Mouse (Mus musculus) right cerebral cortex, adult 18-20 months (tissue): Measurements from ENCODE around the gene Rassf4.

Experiments
- DNase-seq: peaks from one replicate; pipeline ENCODE4 v3.0.0; 2022; ENCODE audit warnings: mixed read lengths

Gene Rassf4

DNA sequence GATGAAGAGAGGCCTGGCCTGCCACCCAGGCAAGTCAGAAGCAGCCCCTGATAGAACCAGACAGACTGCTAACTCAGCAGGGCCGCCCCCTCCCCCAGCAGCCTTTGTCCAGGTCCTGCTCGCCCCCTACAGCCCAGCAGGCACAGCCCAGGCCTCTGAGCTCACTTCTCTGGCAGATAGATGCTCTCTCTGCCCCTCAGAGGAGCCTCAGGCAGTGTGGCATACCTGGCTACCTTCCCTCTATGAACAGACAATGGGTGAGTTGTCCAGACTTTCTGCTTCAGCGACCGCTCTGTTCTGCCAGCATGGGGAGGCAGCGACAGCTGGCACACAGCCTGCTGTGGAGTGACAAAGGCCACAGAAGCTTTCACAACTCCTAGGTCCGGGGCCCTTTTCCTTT lies 3.6 kb downstream of the Rassf4 start:
- no peak for DNase-seq

GRCm38 (mm10) chr6:116668682-116669470 lies 4.9 kb downstream of the Rassf4 start:
- DNase-seq: no peak

- no peak for DNase-seq
Measured at GRCm38 (mm10) chr6:116667382-116667781, 6.4 kb downstream of the Rassf4 start.

- DNase-seq: no peak
Measured at GRCm38 (mm10) chr6:116666892-116667291, 6.9 kb downstream of the Rassf4 start.

DNA sequence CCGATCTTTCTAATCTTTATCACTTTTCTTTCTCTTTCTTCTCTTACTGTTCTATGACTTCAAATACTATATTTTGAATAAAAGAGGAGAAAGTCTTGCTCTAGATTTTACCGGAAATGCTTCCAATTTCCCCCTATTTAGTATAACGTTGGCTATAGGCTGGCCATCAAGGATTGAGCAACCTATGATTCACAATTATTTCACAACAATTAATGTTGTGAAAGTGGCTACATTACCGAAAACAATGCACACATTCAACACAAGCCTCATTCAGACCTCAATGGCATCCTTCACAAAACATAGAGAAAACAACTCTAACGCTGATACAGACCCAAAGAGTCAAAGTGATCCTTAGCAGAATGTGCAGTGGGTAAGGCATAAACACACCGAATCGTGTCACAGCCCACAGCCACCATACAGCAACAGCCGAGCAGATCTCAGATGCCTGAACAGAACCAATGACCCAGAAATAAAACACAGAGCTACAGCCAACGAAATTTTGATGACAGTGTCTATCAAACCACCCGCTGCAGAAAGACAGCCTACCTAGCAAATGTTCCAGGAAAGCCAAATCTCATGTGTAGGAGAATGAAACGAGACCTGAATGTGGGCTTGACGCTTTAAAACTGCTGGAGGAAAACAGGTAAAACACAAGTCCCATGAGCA lies 7.5 kb downstream of the Rassf4 start:
- DNase-seq: no peak

- DNase-seq: no peak
Measured at GRCm38 (mm10) chr6:116664830-116665229, 8.9 kb downstream of the Rassf4 start.

- DNase-seq: no peak
Measured at GRCm38 (mm10) chr6:116664031-116664430, 9.7 kb downstream of the Rassf4 start.

DNA sequence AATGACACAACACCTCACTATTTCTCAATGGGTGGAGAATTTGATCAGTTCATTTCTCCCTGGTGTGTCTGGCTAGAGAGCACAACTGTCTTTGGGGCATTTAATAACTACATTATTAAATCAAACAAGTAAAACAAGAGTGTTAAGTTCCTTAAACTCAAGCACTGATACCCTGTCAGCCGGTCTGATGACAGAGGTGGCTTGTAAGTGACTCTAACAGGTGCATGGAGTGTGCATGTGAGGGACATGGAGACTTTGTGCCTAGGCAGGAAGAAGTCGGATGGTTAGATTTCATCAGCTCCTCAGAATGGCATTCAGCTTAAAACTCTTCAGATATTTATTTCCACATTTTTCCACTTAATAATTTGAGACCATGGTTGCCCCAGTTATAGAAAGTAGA lies 10.4 kb downstream of the Rassf4 start:
- DNase-seq: no peak

DNA sequence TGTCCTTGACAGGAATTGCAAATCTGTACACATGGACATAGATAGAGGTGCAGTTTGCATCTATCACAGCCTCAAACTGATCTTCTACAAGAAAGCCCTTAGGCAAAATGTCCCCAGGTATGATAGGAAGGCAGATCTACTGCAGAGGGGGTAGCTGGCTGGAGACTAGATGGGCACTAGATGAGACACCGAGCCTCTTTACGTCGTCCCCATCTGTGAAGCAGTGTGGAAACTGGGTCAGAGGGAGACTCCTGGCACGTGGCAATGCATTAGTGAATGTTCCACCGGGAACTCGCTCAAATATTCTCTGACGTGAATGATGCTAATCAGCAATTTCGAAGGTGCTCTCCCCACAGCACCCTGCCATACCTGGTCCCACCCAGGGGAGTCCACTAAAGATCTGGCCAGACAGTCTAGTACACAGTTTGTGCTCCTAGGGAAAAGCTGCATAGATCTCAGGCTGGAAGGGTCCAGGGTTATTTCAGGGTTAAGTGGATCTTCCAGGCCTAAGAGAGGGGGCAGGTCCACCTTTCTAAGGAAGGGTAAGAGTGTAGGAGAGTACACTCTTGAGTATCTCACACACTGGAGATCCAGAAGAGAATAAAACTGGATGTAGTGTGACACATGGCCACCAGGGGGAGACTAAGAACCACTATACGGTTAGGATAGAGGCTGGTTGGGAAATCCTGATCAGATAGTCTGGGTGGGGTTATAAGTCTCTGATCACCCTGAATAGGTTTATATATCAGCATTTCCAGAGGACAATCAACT lies 19.9 kb downstream of the Rassf4 start:
- DNase-seq: peak; percentile 44

DNA sequence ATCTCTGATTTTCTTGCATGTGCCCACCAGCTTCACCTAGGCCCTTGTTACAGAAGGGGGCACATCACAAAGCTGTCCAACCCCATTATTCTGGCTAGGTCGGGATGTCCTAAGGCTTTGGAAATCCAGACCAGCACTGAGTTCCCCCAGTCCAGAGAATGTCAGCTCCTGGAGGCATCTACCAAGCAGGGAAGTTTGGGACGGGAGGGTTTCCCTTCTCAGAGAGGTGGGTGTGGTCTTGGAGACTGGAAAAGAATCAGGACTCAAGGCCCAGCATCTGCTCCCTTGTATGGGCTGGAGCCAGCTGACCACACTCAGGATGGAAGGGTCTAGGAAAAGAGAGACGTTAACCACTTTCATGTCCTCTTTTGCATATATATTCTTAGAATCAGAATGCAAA lies 20.6 kb downstream of the Rassf4 start:
- DNase-seq: no peak

DNA sequence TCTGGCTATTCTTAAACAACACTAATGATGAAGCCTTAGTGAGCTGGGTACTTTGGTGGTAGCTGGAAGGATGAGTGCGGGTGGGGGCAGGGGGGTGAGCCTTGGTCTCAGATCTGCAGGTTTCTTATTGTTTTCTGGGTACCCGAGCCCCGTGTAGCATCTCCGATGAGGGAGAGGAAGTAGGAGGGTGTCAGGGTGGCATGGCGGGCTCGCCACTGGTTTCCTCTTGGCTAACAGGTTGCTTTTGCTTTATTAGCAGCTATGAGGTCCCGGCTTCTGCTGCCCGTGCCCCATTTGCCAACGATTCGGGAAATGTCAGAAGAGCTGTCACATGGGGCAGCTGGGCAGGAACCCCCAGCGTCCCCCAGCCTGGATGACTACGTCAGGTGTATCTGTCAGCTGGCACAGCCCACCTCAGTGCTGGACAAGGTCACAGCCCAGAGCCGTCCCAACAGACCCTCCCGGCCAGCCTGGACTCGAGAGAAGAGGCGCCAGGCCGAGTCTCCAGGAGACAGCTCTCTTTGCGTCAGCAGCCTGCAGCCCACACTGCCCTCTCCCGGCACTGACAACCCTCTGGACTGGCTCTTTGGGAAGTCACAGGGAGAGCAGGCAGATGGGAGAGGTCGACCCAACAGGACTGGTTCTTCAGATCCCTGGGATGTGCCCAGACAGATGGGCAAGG lies 22.2 kb downstream of the Rassf4 start:
- DNase-seq: no peak

DNA sequence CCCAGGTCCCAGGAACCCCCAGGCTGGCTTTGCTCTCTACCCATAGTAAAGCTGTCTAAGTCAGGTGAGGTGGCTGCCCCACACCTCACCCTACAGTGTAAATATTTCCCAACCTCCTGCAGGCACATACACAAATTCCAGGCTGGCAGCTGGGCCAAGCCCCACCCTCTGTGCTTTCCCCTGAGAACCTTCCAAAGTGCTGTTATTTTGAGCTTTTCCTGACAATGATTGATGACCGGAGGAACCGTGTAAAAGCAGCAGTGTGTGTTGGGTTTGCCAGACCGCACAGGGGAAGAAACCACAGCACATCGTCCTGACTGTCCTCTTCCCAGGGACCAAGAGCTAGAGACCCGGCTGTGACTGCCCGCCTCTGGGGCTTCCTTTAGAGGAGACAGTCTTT lies 23.3 kb downstream of the Rassf4 start, which contains the start of gene Depp1:
Depp1 (plus strand) TSS at position 204 of the 400 bp plus-strand sequence.
- DNase-seq: no peak

DNA sequence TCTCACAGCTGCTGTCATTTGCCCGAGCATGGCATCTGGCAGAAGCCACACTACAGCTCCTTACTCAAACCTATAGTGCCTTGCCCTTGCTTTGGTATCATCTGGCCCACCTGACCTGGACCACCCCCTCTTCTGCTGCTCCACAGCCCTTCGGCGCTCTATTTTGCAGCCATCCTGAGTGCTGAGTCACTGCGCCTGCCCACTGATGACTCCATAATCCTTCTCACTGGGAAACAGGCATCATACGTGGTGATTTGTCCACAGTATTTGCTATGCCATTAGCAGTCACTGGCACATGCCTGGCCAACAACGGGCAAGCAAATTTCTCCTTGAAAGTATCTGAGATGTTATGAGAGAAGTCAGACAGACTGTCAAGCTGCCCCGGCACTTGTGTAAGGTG lies 23.9 kb downstream of the Rassf4 start:
- no peak for DNase-seq

DNA sequence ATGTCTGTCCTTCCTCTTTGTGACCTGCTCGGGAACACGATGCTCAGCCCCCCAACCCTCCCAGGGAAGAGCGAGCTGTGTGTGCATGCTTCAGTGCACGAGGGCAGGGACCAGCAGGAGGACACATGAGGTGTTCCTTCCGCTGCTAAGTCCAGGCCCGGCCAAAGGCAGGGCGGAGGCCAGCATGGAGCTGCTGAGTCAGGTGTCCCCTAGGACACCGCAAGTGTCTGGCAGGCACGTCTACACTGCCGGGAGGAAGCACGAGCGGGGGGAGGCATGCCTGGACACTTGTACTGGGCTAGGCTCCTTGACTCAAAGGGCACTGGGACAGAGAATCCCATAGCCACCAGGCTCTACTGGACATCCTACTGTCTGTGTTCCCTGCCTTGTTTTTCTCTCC lies 26.0 kb downstream of the Rassf4 start:
- no peak for DNase-seq

DNA sequence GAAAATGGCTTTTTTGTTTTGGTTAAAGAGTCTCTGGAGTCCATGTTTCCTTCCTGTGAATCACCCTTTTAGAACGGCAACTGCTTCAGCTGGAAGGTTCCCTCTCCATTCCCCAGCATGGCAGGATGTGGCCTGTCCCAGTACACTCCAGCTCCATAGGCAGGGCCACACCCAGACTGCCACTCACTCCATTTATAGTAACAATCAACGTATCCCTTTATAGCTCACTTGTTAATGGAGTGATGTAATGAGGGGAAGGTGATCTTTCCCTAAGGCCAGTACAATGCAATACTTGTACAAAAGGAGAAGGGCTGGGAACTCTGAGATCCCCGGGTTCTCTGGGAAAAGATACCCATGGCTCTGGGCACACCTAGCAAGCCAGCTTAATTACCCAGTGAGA lies 29.4 kb downstream of the Rassf4 start:
- no peak for DNase-seq

DNA sequence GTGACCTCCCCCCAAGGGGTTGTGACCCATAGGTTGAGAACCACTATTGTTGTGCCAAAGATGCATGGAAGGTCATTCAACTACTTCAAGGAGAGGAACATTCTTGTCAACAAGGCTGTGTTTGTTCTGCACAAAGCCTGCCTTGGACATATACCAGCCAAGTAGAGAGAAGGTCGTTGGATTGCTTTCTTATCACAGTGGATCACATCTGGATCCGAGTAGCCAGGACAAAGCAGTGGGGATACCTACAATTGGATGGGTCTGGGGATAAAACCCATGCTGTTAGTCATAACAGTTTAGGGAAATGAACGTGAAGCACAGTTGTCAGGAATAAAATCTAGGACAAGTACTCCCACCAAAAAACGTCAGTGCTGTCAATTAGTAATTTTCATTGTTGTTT lies 29.9 kb downstream of the Rassf4 start:
- DNase-seq: no peak

DNA sequence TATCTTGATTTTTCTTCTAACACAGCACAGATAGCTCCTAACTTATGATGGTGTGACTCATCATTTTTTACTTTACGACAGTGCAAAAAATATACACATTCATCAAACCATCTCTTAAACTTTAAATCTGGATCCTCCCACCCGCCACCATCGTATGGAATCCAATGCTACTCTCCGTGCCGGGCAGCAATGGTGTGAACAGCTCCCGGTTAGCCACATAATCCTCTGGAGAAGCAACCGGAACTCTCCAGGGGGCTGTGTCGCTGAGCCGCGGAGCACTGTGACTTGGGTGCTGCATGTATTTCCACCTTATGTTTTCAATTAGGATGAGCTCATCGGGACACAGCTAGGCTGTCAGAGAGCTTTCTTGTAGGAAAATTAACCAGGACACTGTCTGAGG lies 30.8 kb downstream of the Rassf4 start:
- peak; percentile 79 for DNase-seq

DNA sequence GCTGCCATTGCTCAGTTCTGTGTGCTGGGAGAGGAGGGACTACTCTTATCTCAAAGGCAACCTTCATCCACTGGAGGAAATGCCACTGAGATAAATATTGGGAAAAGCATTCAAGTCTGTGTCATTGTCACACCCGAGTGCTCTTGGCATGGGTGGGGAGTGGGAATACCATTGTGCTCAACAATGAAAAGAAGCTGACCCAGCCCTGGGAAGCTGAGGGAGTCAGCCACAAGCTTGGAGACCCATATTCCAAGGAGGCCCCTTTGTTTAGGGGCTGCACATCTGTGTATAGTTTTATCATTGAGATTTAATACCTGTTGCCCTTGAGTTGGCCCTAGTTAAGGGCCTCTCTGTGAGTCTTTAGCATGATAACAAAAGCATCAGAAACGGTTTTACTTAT lies 34.1 kb downstream of the Rassf4 start:
- DNase-seq: no peak

- DNase-seq: no peak
Measured at GRCm38 (mm10) chr6:116638871-116639270, 34.9 kb downstream of the Rassf4 start.

DNA sequence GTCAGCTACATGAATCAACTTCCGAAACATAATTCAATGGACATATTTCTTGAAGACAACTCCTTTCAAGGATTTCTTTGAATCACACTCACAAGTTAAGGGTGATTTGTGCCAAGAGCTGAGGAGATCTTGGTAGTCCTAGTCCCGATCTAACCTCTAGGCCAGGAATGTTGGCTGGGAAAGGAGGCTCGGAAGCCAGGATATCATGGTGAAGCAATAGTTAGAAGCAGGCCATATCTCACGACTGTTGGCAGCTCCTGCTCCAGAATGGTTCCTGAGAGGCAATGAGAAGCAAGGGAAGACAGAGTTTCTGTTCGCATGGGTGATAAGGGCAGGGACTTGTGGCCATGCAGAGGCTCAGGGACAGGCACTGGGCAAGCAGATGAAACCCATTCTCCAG lies 36.3 kb downstream of the Rassf4 start:
- DNase-seq: no peak

DNA sequence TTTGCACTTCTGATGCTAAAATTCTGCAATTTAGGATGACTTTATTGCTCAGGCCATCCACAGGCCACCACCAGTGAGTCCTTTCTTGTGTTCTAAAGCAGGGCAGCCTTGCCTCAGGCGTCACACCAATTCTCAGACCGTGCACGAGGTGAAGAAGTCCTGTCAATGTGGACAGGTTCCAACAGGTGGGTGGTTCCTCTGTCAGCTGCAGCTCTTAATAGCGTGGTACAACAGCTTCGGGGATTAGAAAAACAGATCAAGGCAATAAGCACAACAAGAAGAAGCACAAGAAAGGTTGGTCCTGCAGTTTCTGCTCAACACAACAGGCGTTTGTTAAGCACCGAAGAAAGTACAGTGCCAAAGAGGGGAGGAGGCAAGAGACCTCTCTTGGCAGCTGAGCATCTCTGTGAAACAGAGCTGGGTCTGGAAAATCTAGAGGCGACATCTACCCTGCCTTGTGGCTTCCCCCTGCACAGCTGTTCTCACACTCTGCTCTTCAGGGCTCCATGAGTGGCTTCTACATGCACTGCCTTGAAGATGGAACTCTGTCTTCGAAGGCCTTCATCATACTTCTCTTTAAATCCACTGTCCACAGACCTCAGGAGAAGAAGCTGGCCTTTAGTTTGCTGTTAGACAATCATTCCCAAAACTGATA lies 37.0 kb downstream of the Rassf4 start:
- DNase-seq: no peak
